Mouse (Mus musculus) T-cell, adult 2 months (primary cell): ENCODE measurements at regions not wholly inside any gene's neighbourhood (a gene's known extent, or its start where the extent isn't known, plus 50 kb on each side); places are given as distances from the start of the nearest gene placed in this dataset.

Experiments used
- DNase-seq: peaks from one replicate; pipeline ENCODE4 v3.0.0; 2022; ENCODE audit warnings: low spot score

DNA sequence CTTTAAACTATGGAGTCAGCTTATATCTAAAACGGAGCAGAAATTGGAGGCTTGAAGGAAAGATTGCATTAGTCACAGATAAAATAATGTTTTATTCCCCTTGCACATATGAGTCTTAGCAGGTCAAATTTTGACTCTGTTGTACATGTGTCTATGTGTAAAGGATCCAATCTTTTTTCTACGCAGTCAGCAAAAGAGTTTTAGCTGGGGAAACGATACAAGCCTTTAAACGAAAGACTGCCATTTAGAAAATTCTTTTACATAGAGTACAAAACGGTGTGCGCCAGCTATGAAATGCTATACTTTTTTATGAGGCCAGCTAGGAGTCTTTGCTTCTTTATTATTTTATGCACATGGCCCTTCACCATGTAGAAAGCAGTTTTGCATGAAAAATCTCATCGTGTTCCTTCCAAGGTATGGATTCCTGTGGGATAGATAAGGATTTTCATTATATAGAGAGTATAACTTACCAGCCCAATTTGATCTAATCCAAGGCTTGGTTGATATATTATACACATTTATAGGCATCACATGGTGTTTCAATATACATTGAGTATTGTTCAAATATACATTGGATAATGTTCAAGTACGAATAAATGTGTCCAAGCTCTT lies 116.0 kb upstream of the Thumpd2 start:
- no peak for DNase-seq

DNA sequence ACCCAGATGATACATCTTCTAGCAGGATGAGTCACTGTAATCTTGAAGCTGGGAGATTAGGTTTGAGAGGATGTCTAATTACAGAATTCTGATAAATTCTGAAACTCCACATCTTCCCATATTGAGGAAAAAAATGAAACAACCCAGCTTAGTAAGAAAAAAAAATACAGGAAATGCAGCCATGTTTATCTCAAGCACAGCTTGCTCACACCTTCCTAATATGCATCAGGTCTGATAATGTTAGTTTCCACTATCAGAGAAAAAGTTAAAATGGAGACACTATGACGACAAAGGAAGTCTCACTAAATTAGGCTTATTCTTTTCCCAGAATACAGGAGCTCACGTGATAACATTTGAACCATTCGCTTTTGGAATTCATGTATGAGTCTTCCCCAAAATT lies 111.4 kb upstream of the Thumpd2 start:
- no peak for DNase-seq

DNA sequence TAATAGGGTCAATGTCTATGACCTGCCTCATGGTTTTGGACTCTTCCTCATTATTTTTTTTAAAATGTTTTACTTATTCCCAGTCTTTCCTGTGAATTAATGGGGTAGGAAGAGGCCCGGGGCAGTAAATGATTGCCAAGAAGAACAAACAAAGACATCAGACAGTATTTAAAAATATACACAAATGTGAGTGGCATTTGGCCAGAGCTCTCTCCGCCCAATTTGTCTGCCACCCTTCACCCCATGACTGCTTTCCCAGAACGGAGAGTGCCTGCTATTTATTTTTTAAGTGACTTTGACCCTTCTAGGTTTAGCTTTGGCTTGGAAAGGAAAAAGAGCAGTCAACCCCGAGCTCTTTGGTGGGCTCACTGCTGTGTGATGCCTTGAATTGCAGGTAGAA lies 111.0 kb upstream of the Thumpd2 start:
- no peak for DNase-seq

DNA sequence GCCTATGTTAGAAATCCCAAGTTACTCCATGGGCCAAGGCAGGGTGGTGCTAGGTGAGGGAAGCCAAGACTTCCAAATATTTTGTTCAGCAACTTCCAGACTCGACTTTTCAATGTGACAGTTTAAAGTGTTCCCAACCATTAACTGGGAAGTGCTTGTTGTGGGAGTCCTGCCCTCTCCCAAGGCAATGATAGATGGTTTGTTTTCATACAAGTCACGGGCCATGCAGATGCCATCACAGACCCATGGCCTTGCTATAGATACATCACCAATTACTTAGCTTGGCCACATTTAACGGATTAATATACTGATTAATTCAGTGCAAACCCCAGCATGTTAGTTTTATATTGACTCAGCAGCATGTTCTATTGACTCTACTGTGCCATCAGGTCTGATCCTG lies 108.1 kb upstream of the Thumpd2 start:
- DNase-seq = no peak

DNA sequence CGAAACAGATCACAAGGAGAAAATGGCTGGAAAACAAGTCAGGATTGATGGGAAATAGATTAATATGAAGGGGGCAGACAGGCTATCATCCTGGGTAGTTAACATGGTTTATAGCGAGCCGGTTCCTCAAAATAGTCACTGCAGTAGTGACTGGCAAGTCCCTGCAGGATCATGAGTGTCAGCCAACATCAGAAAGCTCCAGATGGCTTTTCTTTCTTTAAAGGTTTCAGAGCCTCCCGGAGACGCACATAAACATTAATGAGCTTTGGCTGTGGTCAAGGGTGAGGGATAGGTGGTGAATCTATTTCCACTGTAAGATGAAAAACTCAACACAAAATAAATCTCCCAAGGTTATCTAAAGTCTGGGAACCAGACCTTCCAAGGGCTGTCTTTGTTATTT lies 104.2 kb upstream of the Thumpd2 start:
- DNase-seq = no peak

DNA sequence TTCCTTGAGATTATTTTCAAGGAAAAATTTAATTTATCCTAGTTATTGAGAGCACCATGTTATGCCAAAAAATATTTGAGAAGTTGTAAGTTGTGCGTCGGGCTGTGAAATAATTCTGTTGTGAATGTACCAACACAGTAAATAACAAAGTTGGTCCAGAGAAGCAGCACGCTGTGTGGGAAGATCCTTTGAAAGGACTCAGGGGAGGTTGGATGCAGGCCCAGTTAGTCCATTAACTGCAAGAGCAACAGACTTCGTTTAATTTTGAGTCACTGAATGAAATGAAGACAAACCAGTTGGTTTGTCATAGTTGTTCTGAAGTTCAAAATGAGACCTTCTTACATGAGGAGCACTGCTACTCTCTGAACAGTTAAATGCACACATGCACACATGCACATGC lies 85.8 kb upstream of the Thumpd2 start:
- no peak for DNase-seq

DNA sequence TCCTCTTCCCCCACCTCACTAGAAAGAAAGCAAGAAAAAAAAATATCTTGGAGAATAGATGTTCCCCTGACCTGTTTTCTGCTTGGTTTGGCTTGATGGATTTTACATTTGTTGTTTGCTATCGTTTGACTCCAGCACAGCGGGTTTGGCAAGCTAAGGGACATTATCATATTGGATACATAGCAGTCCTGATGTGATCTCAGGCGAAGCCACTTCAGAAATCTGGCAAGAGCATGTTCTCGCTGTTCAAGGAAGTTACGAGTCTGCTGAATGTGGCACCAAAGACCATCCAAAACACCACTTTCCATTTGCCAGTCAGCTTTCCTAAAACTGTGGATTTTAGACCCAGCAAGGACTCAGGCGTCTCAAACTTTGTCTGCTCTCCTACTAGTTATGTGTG lies 69.8 kb upstream of the Thumpd2 start:
- no peak for DNase-seq

DNA sequence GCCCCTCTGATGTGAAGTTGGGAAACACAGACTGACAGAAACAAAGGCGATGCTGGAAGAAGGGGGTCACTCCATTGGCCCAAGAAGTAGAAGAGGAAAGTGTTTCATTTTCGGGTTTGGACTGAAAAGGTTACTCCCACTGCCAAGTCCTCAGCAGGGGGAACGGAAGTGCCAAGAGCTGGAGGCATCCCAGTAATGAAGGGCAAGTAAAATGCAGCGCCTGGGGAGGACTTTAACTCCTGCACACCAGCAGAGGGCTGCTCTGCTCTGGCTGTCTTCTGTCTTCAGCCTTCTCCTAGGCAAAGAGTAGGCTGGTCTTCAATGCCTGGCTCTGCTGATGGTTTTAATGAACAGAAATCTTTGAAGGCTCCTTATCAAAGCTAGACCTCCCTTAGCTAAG lies 68.3 kb upstream of the Thumpd2 start:
- DNase-seq = no peak
